Mouse (Mus musculus): ENCODE results near the gene Fbp1.

Gene Fbp1

DNA sequence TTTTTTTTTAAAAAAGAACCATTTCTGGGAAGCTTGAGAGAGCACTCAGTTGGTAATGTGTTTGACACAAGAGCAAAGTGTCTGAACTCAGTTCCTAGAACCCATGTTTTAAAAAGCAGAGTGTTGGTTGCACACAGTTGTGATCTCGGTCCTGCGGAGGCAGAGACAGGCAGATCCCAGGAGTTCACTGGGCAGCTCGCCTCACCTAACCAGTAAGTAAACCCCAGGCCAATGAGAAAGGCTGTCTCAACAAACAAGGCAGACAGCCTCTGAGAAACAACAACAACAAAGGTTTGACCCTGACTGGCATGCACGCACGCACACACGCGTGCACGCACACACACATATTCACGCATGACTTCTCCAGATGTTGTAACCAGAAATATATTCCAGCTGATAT lies 4.2 kb downstream of the Fbp1 start:
- no peak for DNase-seq (ENCODE audit: low spot score in 2 of 2)

DNA sequence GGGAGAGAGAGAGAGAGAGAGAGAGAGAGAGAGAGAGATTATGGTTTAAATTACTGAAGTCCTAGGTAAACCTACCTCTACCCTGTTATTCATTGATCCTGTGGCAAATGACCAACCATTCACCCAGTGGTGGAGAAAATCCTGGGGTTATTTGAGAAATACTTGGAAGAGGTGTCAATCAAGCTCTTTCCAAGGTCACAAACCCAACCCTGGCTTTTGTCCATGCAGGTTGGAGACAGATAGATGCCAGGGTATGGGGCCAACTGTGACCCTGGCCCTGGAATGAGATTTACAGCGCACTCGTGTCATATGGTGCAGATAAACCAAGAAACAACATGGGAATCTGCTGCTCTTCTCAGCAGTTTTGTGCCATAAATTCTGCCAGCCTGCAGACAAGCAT lies 4.6 kb downstream of the Fbp1 start:
- DNase-seq (ENCODE audit: low spot score in 2 of 2) = no peak

DNA sequence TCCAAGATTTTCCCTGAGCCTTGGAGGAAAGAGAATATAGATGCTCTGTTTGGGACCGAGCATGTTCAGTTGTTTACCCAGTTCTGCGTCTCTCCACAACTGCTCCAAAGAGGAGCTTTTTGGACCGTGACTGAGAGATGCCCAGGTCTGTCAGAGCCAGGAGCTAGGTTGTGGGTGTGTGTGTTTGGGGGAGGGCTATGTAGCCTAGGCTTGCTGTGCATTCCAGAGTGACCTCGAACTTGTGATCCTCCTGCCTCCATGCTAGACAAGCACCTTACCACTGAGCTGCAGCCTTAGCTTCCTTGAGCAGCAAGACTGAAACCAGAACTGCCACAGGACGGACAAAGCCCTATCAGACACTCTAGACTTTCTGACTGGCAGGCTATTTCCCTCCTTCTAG lies 5.2 kb downstream of the Fbp1 start:
- DNase-seq (ENCODE audit: low spot score in 2 of 2) = no peak

DNA sequence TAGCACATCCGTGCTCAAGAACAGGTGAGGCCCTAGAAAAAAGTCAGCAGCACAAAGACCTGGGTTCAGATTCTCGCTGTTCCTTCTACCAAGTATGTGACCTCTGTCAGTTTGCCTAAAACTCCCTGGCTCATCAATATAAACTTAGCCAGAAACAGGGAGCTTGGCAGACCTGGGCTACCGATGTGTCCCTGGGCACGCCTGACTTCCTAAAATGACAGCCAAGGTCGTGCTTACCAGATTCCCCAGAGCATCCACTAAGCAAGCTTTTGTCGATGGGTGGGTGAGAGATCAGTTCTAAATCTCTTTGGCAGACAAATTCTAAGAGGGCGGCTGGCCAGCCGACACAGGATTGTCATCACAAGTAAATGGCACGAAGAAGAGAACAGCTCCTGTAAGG lies 6.7 kb downstream of the Fbp1 start:
- DNase-seq (ENCODE audit: low spot score in 2 of 2) = no peak

DNA sequence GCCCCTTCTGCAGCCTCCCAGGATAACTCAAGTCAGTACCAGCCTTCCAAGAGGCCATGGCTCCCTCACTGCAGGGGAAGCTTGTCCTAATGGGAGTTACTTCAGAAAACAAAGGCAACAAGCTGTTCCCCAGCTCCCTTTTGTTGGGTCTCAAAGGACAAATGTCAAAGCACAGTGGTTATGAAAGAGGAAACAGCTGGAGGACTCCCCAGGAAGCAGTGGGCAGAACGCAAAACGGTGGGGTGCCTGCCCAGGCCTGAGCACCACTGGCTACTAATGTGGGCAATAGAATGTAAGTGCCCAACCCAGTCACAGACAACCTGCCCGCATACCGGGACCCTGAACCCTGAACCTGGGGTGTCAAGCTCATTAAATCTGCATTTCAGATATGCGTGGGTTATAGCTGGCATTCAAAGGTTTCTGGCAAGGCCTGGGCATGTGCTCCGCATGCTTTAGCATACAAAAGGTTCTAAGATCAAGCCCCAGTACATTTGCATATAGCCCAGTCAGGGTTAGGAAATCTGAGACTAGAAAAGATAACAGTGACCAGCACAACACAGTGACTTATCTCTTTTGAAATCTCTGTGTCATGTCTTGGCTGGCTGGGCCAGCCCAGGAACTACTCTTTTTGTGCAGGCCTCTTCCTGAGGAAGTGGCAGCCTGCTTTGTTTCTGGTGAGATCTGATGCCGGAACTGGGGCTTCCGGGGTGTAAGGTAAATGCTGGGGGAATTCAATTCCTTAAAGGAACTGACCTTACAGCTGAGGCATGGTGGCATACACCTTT lies 8.1 kb downstream of the Fbp1 start:
- DNase-seq (ENCODE audit: low spot score in 2 of 2) = peak; percentile 25 to 31

DNA sequence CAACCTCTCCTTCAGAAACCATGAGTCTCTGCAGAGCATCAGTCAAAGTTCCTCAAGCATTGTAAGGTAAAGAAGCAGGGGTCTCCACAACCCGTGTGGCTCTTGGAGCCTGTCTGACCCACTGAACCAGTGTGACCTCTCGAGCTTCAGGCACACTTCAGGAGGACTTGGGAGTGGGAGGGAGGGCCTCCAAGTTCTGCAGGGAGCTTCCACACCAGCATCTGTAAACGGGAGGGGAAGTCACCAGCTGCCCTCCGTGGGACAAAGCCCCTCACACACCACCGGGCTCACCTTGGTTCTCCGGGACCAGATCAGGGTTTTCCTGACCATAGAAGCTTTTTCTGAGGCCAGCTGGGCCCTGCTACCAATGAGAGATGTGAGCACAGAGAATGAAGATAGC lies 8.7 kb downstream of the Fbp1 start:
- DNase-seq (ENCODE audit: low spot score in 2 of 2) = no peak

DNA sequence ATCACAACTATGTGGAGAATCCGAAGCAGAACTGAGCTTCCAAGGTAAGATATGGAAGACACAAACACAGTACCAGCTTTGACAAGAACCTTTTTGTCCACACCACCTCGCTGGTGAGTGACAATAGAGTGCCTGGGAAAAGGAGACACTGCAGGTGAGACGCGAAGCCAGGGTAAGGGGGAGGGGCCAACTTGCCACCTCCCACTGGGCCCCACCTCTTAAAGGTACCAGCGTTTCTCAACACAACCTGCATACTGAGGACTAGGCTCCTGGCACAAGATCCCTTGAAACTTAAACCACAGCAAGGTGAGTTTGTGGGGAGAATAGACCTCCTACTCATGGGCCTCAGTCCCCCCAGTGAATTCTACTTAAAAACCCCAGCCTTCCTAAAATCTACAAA lies 10.8 kb downstream of the Fbp1 start:
- no peak for DNase-seq (ENCODE audit: low spot score in 2 of 2)

DNA sequence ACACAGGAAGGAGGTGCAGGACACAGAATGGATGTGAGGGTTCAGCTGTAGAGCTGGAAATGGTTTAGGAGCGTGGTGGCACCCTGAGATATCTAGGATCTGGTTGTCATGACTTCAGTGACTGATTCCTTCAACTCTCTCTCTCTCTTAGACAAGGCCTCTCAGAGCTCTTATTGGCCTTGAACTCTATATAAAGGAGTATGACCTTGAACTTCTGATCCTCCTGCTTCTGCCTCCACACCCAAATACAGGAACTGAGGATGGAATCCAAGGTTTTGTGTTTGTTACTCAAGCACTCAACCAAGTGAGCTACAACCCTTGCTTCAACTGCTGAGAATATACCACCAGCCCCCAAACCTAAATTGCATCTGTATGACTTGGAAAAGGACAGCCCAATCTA lies 12.0 kb downstream of the Fbp1 start:
- DNase-seq (ENCODE audit: low spot score in 2 of 2) = no peak

DNA sequence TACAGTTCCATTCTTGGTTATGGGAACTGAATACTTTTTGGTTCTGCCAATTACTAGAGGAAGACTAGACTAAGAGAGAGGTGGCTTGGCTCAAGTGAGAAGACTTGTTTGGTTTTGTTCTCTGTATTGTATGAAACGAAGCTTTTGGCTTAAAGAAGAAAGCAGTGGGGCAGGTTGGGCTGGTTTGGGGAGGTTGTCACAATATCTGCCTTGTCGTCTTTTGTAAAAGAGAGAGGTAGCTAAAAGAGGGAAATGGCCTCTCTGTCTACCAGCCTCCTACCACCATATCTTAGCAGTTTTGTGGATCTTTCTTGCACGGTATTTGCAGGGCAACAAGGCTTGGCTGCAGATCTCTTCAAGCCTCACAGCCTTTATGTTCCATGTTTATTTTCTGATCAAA lies 15.8 kb downstream of the Fbp1 start:
- DNase-seq (ENCODE audit: low spot score in 2 of 2) = no peak

DNA sequence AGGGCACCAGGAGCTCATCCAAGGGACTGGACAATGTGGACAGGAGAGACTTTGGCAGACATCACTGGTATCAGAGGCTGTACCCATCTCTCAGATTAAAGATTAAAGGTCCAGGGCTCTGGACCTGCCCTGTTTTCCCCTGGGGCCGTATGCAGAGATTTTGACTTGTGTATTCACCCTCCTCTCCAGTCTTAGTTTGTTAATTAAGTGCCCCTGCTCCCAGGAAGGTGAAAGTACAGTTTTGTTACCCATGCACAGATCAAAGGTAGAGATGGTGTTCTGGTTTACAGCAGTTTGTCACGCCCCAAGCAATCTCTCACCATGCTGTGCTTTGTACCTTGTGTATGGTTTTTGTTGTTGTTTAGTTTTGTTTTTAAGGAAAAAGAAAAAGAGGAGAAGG lies 17.5 kb downstream of the Fbp1 start:
- no peak for DNase-seq (ENCODE audit: low spot score in 2 of 2)

DNA sequence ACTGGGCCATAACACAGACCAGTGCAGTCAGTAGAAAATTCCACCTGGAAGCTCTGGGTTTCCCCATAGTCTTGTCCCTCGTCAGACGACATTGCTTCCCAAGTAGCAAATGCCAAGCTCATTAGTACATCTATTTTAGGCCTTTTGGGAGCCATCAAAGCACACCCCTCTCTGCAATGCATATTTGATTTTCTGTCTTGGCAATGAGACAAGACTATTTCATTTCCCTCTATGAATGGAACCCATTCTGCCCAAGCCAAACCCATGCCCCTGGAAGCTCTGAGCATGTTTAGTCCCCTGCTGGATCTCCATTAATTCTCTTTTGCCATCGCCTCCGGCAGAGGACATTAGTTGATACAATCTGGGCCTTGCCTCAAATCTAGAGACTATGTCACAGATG lies 21.3 kb downstream of the Fbp1 start:
- no peak for DNase-seq (ENCODE audit: low spot score in 2 of 2)

DNA sequence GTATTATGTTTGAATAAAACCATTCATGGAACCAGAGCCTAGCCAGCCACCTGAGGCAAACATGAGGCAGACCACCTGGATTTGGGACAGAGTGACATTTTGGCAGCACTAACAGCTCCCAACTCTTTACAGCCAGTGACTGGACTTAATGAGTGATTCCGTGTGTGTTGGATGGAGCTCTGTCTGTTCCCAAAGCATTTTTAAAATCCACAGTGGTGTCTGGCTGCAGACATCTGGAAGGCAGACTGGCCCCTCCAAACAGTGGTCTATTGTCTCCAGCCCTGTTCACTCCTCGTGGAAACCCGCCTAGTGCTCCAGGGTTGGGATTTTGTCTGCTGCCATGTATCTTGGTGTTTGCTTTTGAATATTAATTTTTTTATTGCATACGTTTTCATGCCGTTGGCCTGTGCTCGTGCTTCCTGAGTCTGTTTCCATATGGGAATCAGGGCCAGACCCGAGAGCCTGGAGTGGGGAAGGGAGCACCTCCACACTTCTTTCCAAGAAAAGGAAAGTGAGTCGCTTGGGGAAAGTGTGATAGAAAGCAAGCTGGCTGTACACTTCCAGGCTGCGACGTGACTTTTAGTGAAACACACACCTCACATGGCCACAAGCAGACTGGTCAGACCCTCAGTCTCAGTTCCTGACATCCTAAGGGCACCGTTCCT lies 22.3 kb downstream of the Fbp1 start:
- DNase-seq (ENCODE audit: low spot score in 2 of 2) = no peak

DNA sequence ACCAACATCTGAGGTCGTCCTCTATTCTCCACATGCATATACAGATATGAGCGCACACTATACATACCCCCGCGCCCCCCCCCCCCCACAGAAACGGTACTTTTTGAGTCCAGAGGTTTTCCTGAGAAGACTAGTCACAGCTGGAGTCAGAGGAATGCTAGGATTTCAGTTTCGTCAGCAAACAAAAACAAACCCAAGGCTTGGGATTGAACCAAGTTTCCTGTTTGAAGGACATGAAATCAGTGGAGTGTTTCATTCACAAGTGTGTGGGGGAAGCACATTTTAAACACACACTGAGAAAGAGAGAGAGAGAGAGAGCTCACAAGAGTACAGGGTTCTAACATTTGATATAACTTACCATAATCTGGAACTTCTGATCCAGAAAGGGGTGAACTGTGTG lies 24.3 kb downstream of the Fbp1 start:
- no peak for DNase-seq (ENCODE audit: low spot score in 2 of 2)

DNA sequence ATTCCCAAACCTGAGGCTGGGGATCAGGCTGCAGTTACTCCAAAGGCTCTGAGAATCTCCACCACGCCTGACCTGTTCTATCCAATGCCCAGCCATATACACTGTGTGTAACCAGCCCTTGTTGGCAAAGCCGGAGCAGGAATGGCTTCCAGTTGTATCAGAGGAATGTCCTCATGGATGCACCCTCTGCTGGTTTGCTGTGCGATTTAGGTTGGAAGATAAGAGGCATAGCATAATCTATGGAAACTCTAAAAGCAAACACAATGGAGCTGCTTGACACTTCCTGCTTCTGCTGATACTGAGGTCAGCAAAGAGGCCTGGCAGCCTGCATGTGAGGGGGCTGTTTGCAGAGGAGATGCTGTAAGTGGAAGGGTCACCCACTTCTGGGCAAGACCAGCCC lies 25.2 kb downstream of the Fbp1 start:
- DNase-seq (ENCODE audit: low spot score in 2 of 2) = no peak

DNA sequence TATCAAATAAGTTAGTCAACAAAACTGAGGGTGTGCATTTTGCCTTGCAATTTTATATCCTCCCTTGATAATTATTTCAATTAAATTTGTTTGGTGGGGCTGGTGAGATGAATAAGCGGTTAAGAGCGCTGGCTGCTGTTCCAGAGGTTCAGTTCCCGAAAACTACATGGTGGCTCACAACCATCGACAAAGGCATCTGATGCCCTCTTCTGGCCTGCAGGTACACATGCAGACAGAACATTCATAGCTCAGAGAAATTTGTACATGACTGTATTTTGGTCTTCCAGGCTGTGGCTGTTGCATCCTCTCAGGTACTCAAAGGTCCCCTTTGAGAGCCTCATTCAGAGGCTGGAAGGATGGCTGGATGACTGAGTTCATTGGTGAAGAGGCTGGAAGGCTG lies 28.0 kb downstream of the Fbp1 start:
- DNase-seq (ENCODE audit: low spot score in 2 of 2) = no peak

DNA sequence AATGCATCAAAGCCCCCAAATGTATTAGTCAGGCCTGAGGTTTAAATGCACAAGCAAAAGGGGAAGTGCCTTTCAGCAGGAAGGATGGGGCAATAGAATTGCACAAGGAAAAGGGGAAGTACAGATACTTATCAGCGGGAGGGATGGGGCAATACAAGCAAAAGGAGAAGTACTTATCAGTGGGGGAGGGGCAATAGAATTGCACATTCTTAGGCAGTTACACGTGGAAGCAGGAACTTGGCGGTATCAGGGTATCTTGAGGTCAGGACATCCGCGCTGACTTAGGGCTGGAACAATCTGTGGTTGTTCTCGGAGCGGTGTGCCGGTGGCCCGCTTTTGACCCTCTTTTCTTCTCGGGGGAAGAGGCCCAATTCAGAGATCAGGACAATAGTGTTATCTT lies 28.8 kb downstream of the Fbp1 start:
- peak; percentile 9 to 45 for DNase-seq (ENCODE audit: low spot score in 2 of 2)

DNA sequence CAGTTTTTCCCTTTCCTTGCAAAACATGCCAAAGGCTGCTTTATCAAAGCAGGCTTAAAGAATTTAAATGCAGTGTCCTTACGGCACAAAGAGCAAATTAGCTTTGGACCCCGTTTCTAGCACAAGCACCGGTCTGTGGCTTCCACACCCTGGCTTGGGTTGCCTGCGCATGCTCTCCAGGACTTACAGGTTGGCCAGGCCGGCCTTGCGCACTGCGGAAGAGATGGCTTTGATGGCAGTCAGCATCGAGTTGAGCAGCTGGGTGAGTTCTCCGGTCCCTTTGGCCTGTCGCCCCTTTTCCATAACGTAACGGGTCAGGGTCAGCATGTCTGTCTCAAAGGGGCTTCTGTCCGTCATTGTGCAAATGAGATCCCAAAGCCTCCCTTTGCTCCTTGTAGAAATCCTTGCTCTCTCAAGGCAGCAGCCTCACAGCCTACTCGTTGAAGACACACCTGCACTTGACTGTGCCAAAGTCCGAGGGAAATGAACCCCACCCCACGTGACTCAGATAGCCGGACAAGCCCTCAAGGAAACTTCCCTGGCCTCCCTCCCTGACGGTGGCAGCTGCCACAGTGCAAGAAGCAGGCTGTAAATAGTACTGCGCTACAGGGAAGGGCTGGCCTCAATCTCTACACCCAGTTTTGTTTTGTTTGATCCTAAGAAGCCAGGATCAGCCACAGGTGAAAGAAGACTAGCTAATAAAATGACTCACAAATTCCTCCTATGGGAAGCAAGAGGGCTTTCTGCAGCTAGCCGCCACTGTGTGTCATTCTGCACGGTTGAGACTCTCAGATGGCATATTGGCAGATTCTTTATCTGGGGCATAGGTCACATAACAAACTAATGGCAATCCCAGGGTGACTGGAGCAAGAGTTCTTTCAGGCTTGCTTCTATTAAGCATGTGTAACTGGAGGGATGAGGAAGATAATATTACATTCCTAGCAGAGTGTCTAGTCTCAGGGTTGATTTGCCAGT lies 29.9 kb downstream of the Fbp1 start, which contains the start of gene Fbp2:
Gene Fbp2, minus strand, starts transcription at position 482 of the 975 bp plus-strand sequence.
- no peak for DNase-seq (ENCODE audit: low spot score in 2 of 2)

DNA sequence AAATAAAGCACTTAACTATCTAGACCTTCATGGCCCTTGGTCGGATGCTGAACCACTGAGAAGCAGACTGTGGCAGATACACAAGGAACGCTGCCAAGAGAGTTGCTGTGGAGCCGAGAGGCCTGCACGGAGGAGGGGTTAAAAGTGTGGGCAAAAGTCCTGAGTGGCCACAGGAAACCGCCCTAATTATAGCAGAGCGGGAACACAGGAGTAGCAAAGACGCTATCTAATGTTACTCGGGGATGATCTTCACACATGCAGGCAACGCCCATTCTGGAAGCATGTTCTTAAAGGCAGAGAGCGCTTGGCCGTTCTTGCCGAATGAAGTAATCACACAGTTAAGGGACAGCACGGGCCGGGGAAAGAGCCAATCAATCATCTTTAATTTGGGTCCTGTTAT lies 31.2 kb downstream of the Fbp1 start:
- DNase-seq (ENCODE audit: low spot score in 2 of 2) = no peak

DNA sequence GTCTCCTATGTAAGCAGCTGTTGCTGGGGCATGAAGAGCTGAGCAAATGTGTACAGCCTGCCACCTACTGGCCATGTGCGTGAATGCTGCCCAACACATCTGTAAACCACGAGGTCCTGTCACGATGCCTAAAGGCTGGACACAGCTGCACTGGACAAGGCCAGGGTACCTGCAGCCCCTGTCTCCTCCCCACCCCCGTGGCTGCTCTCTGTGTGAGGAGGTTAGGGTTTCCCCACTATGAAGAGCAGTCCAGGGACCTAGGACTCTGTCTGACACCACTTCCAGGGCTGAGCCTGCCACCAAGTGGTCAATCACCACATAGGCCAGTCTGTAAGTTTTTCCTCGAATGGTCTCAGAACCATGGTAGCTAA lies 31.8 kb downstream of the Fbp1 start:
- peak; percentile 64 to 77 for DNase-seq (ENCODE audit: low spot score in 2 of 2)

DNA sequence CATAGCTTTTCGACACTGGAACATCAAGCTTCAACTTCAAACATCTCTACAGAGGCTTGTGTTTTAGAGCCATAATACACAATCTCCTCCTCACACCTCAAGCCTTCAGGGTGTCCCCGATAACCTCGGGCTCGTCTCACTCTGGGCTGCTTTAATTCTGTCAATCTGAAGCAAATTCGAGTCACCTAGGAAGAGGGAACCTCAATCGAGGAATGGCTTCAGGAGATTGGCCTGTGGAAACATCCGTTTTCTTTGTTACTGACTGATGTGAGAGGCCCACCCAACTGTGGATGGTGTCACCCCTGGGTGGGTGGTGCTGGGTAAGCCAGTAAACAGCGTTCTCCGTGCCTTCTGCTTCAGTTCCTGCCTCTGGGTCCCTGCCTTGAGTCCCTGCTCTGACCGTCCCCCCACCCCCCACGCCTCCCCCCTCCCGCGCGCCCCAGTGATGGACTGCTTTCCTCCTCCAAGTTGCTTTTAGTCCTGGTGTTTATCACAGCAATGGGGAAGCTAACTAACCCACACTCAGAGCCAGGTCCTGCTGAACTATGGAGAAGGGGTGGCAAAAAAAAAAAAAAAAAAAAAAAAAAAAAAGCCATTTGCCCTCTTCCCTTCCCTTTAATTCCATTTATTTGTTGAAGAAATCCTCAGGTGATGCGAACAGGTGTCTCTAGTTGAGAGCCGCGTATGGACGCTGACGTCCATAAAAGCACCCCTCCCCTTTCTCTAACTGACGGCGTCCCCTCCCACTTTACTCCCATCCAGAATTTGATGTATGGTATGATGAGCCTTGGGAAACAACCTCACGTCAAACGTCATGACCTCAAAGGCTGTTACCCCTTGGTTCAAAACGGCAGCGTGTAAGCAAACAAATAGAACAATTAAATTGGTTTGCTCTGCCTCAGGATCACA lies 32.4 kb downstream of the Fbp1 start:
- no peak for DNase-seq (ENCODE audit: low spot score in 2 of 2)

DNA sequence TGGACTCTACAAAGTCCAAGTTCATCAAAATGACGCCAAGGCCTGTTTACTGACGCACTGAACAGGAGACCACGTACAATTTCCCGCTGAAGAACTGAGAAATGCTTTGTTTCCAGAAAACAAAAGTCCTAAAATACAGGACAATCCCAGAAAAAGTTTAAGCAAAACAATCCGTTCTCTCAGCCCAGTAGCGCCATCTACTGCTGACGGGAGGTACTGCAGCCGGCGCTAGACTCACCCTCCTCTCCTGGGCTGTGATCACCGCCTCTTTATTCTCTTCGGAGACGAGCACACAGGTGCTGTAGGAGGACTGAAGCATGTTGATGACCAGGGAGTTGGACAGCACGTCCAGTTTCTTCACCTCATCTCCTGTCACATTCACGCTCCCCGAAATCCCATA lies 33.4 kb downstream of the Fbp1 start:
- peak; percentile 36 to 47 for DNase-seq (ENCODE audit: low spot score in 2 of 2)

Data from natural killer cell, adult 2 months (primary cell).